Mouse (Mus musculus) G1E (cell line): Measurements from ENCODE around the gene Slc29a1. TPM values are rescaled to one million over a fixed set of nuclear protein-coding genes. Genes with fewer than 3 reads are reported as not detected.

Experiments
- ATAC-seq: 2 replicates; pipeline ENCODE4 v1.8.0; 2016; ENCODE audit warnings: mild to moderate bottlenecking; ENCODE audit not compliant: insufficient number of reproducible peaks, poor library complexity, low FRiP score, severe bottlenecking; ENCODE audit errors: extremely low read depth
- DNase-seq: peaks from one replicate; pipeline ENCODE4 v3.0.0; 2012; ENCODE audit warnings: low spot score
- H3K27me3 ChIP-seq: 2 replicates; pipeline ENCODE4 v1.6.1; 2012; ENCODE audit warnings: mild to moderate bottlenecking, low read length, inconsistent platforms; ENCODE audit not compliant: insufficient read depth
- H3K36me3 ChIP-seq: replicated peaks from 2 replicates; pipeline ENCODE3; 2012; ENCODE audit warnings: mild to moderate bottlenecking, inconsistent platforms
- H3K4me1 ChIP-seq: 2 replicates; pipeline ENCODE4 v1.6.1; 2012; ENCODE audit warnings: low read depth, low read length, inconsistent platforms, mixed read lengths; ENCODE audit not compliant: insufficient read depth
- H3K4me3 ChIP-seq: 2 replicates; pipeline ENCODE4 v1.5.1; 2012; ENCODE audit warnings: low read depth, mild to moderate bottlenecking, inconsistent platforms, low read length, moderate library complexity, mixed read lengths
- H3K9me3 ChIP-seq: replicated peaks from 2 replicates; pipeline ENCODE4 v1.6.1; 2012; ENCODE audit warnings: inconsistent platforms
- CTCF ChIP-seq: IDR thresholded peaks from 2 replicates; pipeline ENCODE4 v1.5.1; 2012; ENCODE audit warnings: low read depth, low read length, inconsistent platforms, mixed read lengths
- GATA1 ChIP-seq: IDR thresholded peaks from 2 replicates; pipeline ENCODE4 v1.6.1; 2012; ENCODE audit warnings: borderline replicate concordance, low read length, inconsistent platforms, mixed read lengths
- GATA2 ChIP-seq: IDR thresholded peaks from 2 replicates; pipeline ENCODE4 v1.6.1; 2012; ENCODE audit warnings: low read depth, low read length, inconsistent platforms, borderline replicate concordance
- POLR2AphosphoS5 ChIP-seq: IDR thresholded peaks from 2 replicates; pipeline ENCODE4 v1.6.1; 2012; ENCODE audit warnings: low read depth, low read length, inconsistent platforms; ENCODE audit not compliant: insufficient replicate concordance
- TAL1 ChIP-seq: conservative IDR thresholded peaks from 2 replicates; pipeline ENCODE4 v1.6.1; 2012; ENCODE audit warnings: low read depth, low read length, inconsistent platforms, mixed read lengths
- polyA plus RNA-seq: library from polyadenylated mRNA; stranded (reverse); fragments of >175 nt; gene quantifications from 2 replicates; pipeline ENCODE4 v1.2.3, GENCODE M21; 2012
- total RNA-seq, 2 experiments: library from RNA; stranded (forward) in 1 of 2; stranded (reverse) in 1 of 2; fragments of 200-1000 nt in 1 of 2; fragments of >200 nt in 1 of 2; fragmentation: Nextera tagmentation in 1 of 2; gene quantifications; 2 replicates each; pipeline ENCODE4 v1.2.3; 2014 to 2017

Slc29a1 gene
- total and polyA plus RNA-seq, 3 experiments = 93.5 to 207 (median 116) TPM

- peaks cover 6% of the 10 kb centered on the region; the same call in 1 of the 2 replicates for H3K9me3 ChIP-seq
- no peak for ATAC-seq
- H3K4me3 ChIP-seq = no peak overlapping the region
- TF ChIP-seq CTCF (no peak), GATA1 (no peak), POLR2AphosphoS5 (no peak), TAL1 (no peak), GATA2 (no peak)
- peaks cover 2% of the 10 kb centered on the region; the same call in 1 of the 2 replicates for H3K4me1 ChIP-seq
- no peak for DNase-seq
- H3K36me3 ChIP-seq = no peaks in the 10 kb centered on the region
- H3K27me3 ChIP-seq = peaks cover 57% of the 10 kb centered on the region
Measured at GRCm38 (mm10) chr17:45542705-45543104, 56.7 kb downstream of the Slc29a1 start.

- Histone ChIP-seq H3K4me1 (peaks cover 2% of the 10 kb centered on the region; the same call in 1 of the 2 replicates), H3K9me3 (peaks cover 6% of the 10 kb centered on the region; the same call in 1 of the 2 replicates), H3K36me3 (no peaks in the 10 kb centered on the region), H3K4me3 (no peak overlapping the region), H3K27me3 (peaks cover 56% of the 10 kb centered on the region)
- ATAC-seq (no peak), DNase-seq (no peak)
- TF ChIP-seq CTCF (no peak), GATA2 (no peak), POLR2AphosphoS5 (no peak), TAL1 (no peak), GATA1 (no peak)
Measured at GRCm38 (mm10) chr17:45542129-45542528, 57.3 kb downstream of the Slc29a1 start.

GRCm38 (mm10) chr17:45539664-45540063 lies 59.7 kb downstream of the Slc29a1 start:
- no peak for ATAC-seq
- DNase-seq = no peak
- Histone ChIP-seq H3K4me1 (no peaks in the 10 kb centered on the region), H3K27me3 (peaks cover 47% of the 10 kb centered on the region), H3K9me3 (no peaks in the 10 kb centered on the region), H3K36me3 (no peaks in the 10 kb centered on the region), H3K4me3 (no peak overlapping the region)
- TF ChIP-seq POLR2AphosphoS5 (no peak), GATA1 (no peak), GATA2 (no peak), CTCF (no peak), TAL1 (no peak)

DNA sequence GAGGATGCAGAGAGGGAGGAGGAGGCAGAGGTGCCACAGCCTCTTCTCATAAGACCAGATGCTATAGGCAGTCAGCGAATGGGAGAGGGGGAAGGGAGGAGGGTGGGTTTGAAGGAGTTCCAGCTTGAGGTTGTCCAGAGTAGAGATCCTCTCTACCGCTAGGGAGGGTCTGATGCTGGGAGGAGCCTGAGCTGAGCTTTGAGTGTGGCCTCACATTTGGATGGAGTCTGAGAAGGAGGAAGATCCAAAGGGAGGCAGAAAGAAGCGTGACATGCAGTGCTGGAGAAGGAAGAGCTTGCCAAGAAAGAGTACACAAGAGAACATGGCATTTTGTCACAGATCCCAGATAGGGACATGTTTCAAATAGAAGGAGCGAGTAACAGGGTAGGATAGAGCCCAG lies 61.0 kb downstream of the Slc29a1 start:
- H3K27me3 ChIP-seq = peaks cover 37% of the 10 kb centered on the region
- H3K4me3 ChIP-seq = no peak overlapping the region
- DNase-seq (no peak), ATAC-seq (no peak)
- TF ChIP-seq CTCF (no peak), POLR2AphosphoS5 (no peak), GATA1 (no peak), GATA2 (no peak), TAL1 (no peak)
- H3K36me3 ChIP-seq = no peaks in the 10 kb centered on the region
- H3K9me3 ChIP-seq = no peaks in the 10 kb centered on the region
- no peaks in the 10 kb centered on the region for H3K4me1 ChIP-seq

- Histone ChIP-seq H3K4me1 (no peaks in the 10 kb centered on the region), H3K4me3 (no peak overlapping the region), H3K9me3 (no peaks in the 10 kb centered on the region), H3K27me3 (peaks cover 42% of the 10 kb centered on the region), H3K36me3 (no peaks in the 10 kb centered on the region)
- TF ChIP-seq GATA1 (no peak), TAL1 (no peak), GATA2 (no peak), POLR2AphosphoS5 (no peak), CTCF (no peak)
- peak; percentile 39 for DNase-seq
- no peak for ATAC-seq
Measured at GRCm38 (mm10) chr17:45536264-45536663, 63.1 kb downstream of the Slc29a1 start.

Other genes with a start within 250 kb of the Slc29a1 start
- gene Cdc5l, start 165.9 kb downstream of the Slc29a1 start, total RNA-seq (2014; fragmentation: Nextera tagmentation) = 73.2 and 78.5 TPM in 2 replicates
- gene Cdc5l, start 165.9 kb downstream of the Slc29a1 start, total RNA-seq (2017) = 106 and 109 TPM in 2 replicates
- gene Cdc5l, start 165.9 kb downstream of the Slc29a1 start, polyA plus RNA-seq = 6.5 and 7.5 TPM in 2 replicates
- gene Spats1, start 124.2 kb downstream of the Slc29a1 start, total RNA-seq (2014; fragmentation: Nextera tagmentation) = not detected in 2 replicates
- 0.11 and 0.17 TPM in 2 replicates for gene Spats1, start 124.2 kb downstream of the Slc29a1 start, total RNA-seq (2017)
- gene Spats1, start 124.2 kb downstream of the Slc29a1 start, polyA plus RNA-seq = not detected in 2 replicates
- gene Aars2, start 92.8 kb downstream of the Slc29a1 start, total RNA-seq (2014; fragmentation: Nextera tagmentation) = 6.8 and 17.1 TPM in 2 replicates
- gene Aars2, start 92.8 kb downstream of the Slc29a1 start, total RNA-seq (2017) = 7.8 and 8.7 TPM in 2 replicates
- 34.7 and 43.0 TPM in 2 replicates for gene Aars2, start 92.8 kb downstream of the Slc29a1 start, polyA plus RNA-seq
- gene Tcte1, start 76.2 kb downstream of the Slc29a1 start, total RNA-seq (2014; fragmentation: Nextera tagmentation) = not detected in 2 replicates
- gene Tcte1, start 76.2 kb downstream of the Slc29a1 start, total RNA-seq (2017) = 0.12 TPM in 1 of 2 replicates, not detected in the other
- gene Tcte1, start 76.2 kb downstream of the Slc29a1 start, polyA plus RNA-seq = not detected in 2 replicates
- not detected in 2 replicates for gene Tmem151b, start 49.9 kb downstream of the Slc29a1 start, total RNA-seq (2014; fragmentation: Nextera tagmentation)
- gene Tmem151b, start 49.9 kb downstream of the Slc29a1 start, total RNA-seq (2017) = under 0.01 TPM in 1 of 2 replicates, not detected in the other
- gene Tmem151b, start 49.9 kb downstream of the Slc29a1 start, polyA plus RNA-seq = not detected in 2 replicates
- 5.1 and 5.9 TPM in 2 replicates for gene Nfkbie, start 43.9 kb downstream of the Slc29a1 start, total RNA-seq (2014; fragmentation: Nextera tagmentation)
- 11.0 and 11.1 TPM in 2 replicates for gene Nfkbie, start 43.9 kb downstream of the Slc29a1 start, total RNA-seq (2017)
- gene Nfkbie, start 43.9 kb downstream of the Slc29a1 start, polyA plus RNA-seq = 8.6 and 9.2 TPM in 2 replicates
- gene Slc35b2, start 35.7 kb downstream of the Slc29a1 start, total RNA-seq (2014; fragmentation: Nextera tagmentation) = 46.5 and 60.9 TPM in 2 replicates
- 65.9 and 77.1 TPM in 2 replicates for gene Slc35b2, start 35.7 kb downstream of the Slc29a1 start, total RNA-seq (2017)
- gene Slc35b2, start 35.7 kb downstream of the Slc29a1 start, polyA plus RNA-seq = 24.6 and 24.9 TPM in 2 replicates
- gene Hsp90ab1, start 26.3 kb downstream of the Slc29a1 start, total RNA-seq (2014; fragmentation: Nextera tagmentation) = 1,427 and 1,464 TPM in 2 replicates
- gene Hsp90ab1, start 26.3 kb downstream of the Slc29a1 start, total RNA-seq (2017) = 1,152 and 1,547 TPM in 2 replicates
- 681 and 1,104 TPM in 2 replicates for gene Hsp90ab1, start 26.3 kb downstream of the Slc29a1 start, polyA plus RNA-seq
- gene Mymx, start 2.5 kb upstream of the Slc29a1 start, total RNA-seq (2014; fragmentation: Nextera tagmentation) = not detected in 2 replicates
- not detected in 2 replicates for gene Mymx, start 2.5 kb upstream of the Slc29a1 start, total RNA-seq (2017)
- not detected in 2 replicates for gene Mymx, start 2.5 kb upstream of the Slc29a1 start, polyA plus RNA-seq
- not detected in 2 replicates for gene Capn11, start 59.7 kb upstream of the Slc29a1 start, total RNA-seq (2014; fragmentation: Nextera tagmentation)
- not detected in 2 replicates for gene Capn11, start 59.7 kb upstream of the Slc29a1 start, total RNA-seq (2017)
- gene Capn11, start 59.7 kb upstream of the Slc29a1 start, polyA plus RNA-seq = not detected in 2 replicates
- 36.2 and 36.8 TPM in 2 replicates for gene Mrpl14, start 86.7 kb upstream of the Slc29a1 start, total RNA-seq (2014; fragmentation: Nextera tagmentation)
- 17.3 and 29.6 TPM in 2 replicates for gene Mrpl14, start 86.7 kb upstream of the Slc29a1 start, total RNA-seq (2017)
- gene Mrpl14, start 86.7 kb upstream of the Slc29a1 start, polyA plus RNA-seq = 237 and 310 TPM in 2 replicates
- gene Tmem63b, start 87.3 kb upstream of the Slc29a1 start, total RNA-seq (2014; fragmentation: Nextera tagmentation) = 22.6 and 25.0 TPM in 2 replicates
- gene Tmem63b, start 87.3 kb upstream of the Slc29a1 start, total RNA-seq (2017) = 8.7 and 9.9 TPM in 2 replicates
- gene Tmem63b, start 87.3 kb upstream of the Slc29a1 start, polyA plus RNA-seq = 18.6 and 21.6 TPM in 2 replicates
- gene 1600014C23Rik, start 134.2 kb upstream of the Slc29a1 start, total RNA-seq (2014; fragmentation: Nextera tagmentation) = 11.8 TPM in 1 of 2 replicates, not detected in the other
- gene 1600014C23Rik, start 134.2 kb upstream of the Slc29a1 start, total RNA-seq (2017) = 3.6 and 4.4 TPM in 2 replicates
- 2.2 and 2.7 TPM in 2 replicates for gene 1600014C23Rik, start 134.2 kb upstream of the Slc29a1 start, polyA plus RNA-seq